Mouse (Mus musculus) liver, embryonic 16.5 days (tissue): ENCODE measurements at regions not wholly inside any gene's neighbourhood (a gene's known extent, or its start where the extent isn't known, plus 50 kb on each side); places are given as distances from the start of the nearest gene placed in this dataset.

Experiments used
- ATAC-seq: fragments of 200-750 bp; cut with Nextera tagmentation; 2 replicates; pipeline ENCODE4 v1.8.0; 2017; ENCODE audit warnings: low read depth, mild to moderate bottlenecking, moderate number of reproducible peaks, moderate library complexity
- H3K27ac ChIP-seq: fragments of 300-500 bp; sonication (generic); 2 replicates; pipeline ENCODE4 v1.5.1; 2014; ENCODE audit warnings: mild to moderate bottlenecking, low read length
- H3K27me3 ChIP-seq: fragments of 300-500 bp; sonication (generic); 2 replicates; pipeline ENCODE4 v1.6.1; 2014; ENCODE audit warnings: low read depth, low read length, mixed read lengths; ENCODE audit not compliant: control insufficient read depth, insufficient read depth
- H3K36me3 ChIP-seq: fragments of 300-500 bp; sonication (generic); 2 replicates; pipeline ENCODE4 v1.6.1; 2014; ENCODE audit warnings: mild to moderate bottlenecking; ENCODE audit not compliant: control insufficient read depth, insufficient read depth
- H3K4me1 ChIP-seq: fragments of 300-500 bp; sonication (generic); 2 replicates; pipeline ENCODE4 v1.6.1; 2014; ENCODE audit warnings: low read depth, low read length, mixed read lengths; ENCODE audit not compliant: control insufficient read depth
- H3K4me2 ChIP-seq: fragments of 300-500 bp; sonication (generic); 2 replicates; pipeline ENCODE4 v1.6.1; 2014; ENCODE audit warnings: low read depth, low read length, mixed read lengths
- H3K4me3 ChIP-seq: fragments of 300-500 bp; sonication (generic); 2 replicates; pipeline ENCODE4 v1.5.1; 2014; ENCODE audit warnings: low read depth, mild to moderate bottlenecking, low read length
- H3K9ac ChIP-seq: fragments of 300-500 bp; sonication (generic); 2 replicates; pipeline ENCODE4 v1.6.1; 2014; ENCODE audit warnings: low read depth, low read length
- H3K9me3 ChIP-seq: fragments of 300-500 bp; sonication (generic); replicated peaks from 2 replicates; pipeline ENCODE4 v1.6.1; 2016; ENCODE audit warnings: low read length; ENCODE audit not compliant: control insufficient read depth
- WGBS: fragments of 180-500 bp; shearing (Covaris S2); extraction: QIAGEN DNeasy Blood & Tissue Kit; methylation state at CpG from one replicate; pipeline ENCODE4 v1.1.7; 2014; ENCODE audit not compliant: insufficient replicate concordance; 5-methylcytosine and 5-hydroxymethylcytosine counted together

DNA sequence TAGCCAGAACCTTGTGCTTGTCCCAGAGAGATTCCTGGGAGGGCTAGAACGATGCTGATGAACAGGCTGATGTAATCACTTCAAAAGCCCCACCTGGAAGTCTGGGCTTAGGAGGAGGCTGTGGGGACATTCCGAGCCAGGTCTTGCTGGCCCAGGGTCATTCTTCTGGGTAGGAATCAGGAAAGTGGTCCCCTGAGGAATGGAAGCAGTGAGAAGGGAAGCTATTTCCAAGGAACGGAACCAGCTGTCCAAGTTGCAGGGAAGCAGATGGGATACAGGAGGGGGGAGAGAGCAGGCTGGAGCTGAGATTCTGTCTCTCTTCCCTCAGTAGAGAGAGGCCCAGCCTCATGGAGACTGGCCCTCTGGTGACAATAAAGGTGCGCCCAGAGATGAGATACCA lies 243.9 kb downstream of the Tcf7l2 start:
- WGBS: 62% methylated on average over 4 of the region's 4 CpGs
- Histone ChIP-seq H3K9ac (no peak overlapping the region), H3K4me1 (peaks cover 4% of the 10 kb centered on the region), H3K27me3 (no peaks in the 10 kb centered on the region), H3K4me2 (no peak overlapping the region), H3K4me3 (no peak overlapping the region), H3K36me3 (no peaks in the 10 kb centered on the region), H3K27ac (no peak overlapping the region), H3K9me3 (no peaks in the 10 kb centered on the region)
- ATAC-seq: no peak

GRCm38 (mm10) chr19:55991791-55992726 lies 250.4 kb downstream of the Tcf7l2 start:
- WGBS: 71% methylated on average over 21 of the region's 21 CpGs
- Histone ChIP-seq H3K4me1 (peaks cover 4% of the 10 kb centered on the region), H3K9me3 (no peaks in the 10 kb centered on the region), H3K4me3 (no peak overlapping the region), H3K27me3 (no peaks in the 10 kb centered on the region), H3K4me2 (no peak overlapping the region), H3K27ac (no peak overlapping the region), H3K36me3 (no peaks in the 10 kb centered on the region), H3K9ac (no peak overlapping the region)
- no peak for ATAC-seq

GRCm38 (mm10) chr19:55992727-55993066 lies 251.1 kb downstream of the Tcf7l2 start:
- Histone ChIP-seq H3K9ac (no peak overlapping the region), H3K4me2 (no peak overlapping the region), H3K4me1 (peaks cover 4% of the 10 kb centered on the region), H3K4me3 (no peak overlapping the region), H3K27ac (no peak overlapping the region), H3K36me3 (no peaks in the 10 kb centered on the region), H3K27me3 (no peaks in the 10 kb centered on the region), H3K9me3 (no peaks in the 10 kb centered on the region)
- no peak for ATAC-seq
- 80% methylated on average over 5 of the region's 5 CpGs for WGBS

DNA sequence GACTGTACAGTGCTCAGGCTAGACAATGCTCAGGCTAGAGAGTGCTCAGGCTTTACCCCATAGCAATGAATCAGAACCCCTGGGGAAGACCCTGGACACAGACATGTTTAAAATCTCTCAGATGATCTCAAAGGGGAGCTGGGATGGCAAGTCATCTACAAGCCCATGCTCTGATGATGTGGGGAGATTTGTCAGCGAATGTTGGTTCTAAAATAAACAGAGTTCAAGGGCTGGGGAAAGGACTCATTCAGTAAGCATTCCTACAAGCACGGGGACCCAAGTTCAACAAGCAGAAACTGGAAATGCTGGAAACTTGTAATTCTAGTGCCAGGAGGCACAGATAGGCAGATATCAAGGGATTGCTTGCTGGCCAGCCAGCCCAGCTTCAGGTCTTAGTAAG lies 254.1 kb downstream of the Tcf7l2 start:
- H3K4me1 ChIP-seq: no peaks in the 10 kb centered on the region; the same call in 1 of the 2 replicates
- no peaks in the 10 kb centered on the region for H3K9me3 ChIP-seq
- H3K4me3 ChIP-seq: no peak overlapping the region
- ATAC-seq: no peak
- no peak overlapping the region for H3K4me2 ChIP-seq
- H3K27me3 ChIP-seq: no peaks in the 10 kb centered on the region
- 52% methylated on average over 2 of the region's 2 CpGs for WGBS
- no peak overlapping the region for H3K27ac ChIP-seq
- no peaks in the 10 kb centered on the region for H3K36me3 ChIP-seq
- no peak overlapping the region for H3K9ac ChIP-seq

GRCm38 (mm10) chr19:55998454-55999180 lies 257.0 kb downstream of the Tcf7l2 start:
- Histone ChIP-seq H3K4me2 (no peak overlapping the region), H3K4me3 (no peak overlapping the region), H3K27me3 (no peaks in the 10 kb centered on the region), H3K27ac (no peak overlapping the region), H3K36me3 (no peaks in the 10 kb centered on the region), H3K9ac (no peak overlapping the region), H3K4me1 (no peaks in the 10 kb centered on the region), H3K9me3 (no peaks in the 10 kb centered on the region)
- no peak for ATAC-seq
- WGBS: 70% methylated on average over 15 of the region's 15 CpGs

- no peaks in the 10 kb centered on the region for H3K4me1 ChIP-seq
- H3K9ac ChIP-seq: no peak overlapping the region
- H3K27ac ChIP-seq: no peak overlapping the region
- ATAC-seq: no peak
- H3K9me3 ChIP-seq: no peaks in the 10 kb centered on the region
- no peak overlapping the region for H3K4me2 ChIP-seq
- no peak overlapping the region for H3K4me3 ChIP-seq
- no peaks in the 10 kb centered on the region for H3K36me3 ChIP-seq
- H3K27me3 ChIP-seq: no peaks in the 10 kb centered on the region
- 68% methylated on average over 3 of the region's 3 CpGs for WGBS
These were observed 257.8 kb downstream of the Tcf7l2 start for GRCm38 (mm10) chr19:55999409-55999808.

- Histone ChIP-seq H3K4me2 (no peak overlapping the region), H3K4me3 (no peak overlapping the region), H3K36me3 (no peaks in the 10 kb centered on the region), H3K9me3 (no peaks in the 10 kb centered on the region), H3K4me1 (no peaks in the 10 kb centered on the region), H3K9ac (no peak overlapping the region), H3K27me3 (no peaks in the 10 kb centered on the region), H3K27ac (no peak overlapping the region)
- WGBS: 64% methylated on average over 3 of the region's 3 CpGs
- no peak for ATAC-seq
These were observed 259.8 kb downstream of the Tcf7l2 start for GRCm38 (mm10) chr19:56001428-56001827.

DNA sequence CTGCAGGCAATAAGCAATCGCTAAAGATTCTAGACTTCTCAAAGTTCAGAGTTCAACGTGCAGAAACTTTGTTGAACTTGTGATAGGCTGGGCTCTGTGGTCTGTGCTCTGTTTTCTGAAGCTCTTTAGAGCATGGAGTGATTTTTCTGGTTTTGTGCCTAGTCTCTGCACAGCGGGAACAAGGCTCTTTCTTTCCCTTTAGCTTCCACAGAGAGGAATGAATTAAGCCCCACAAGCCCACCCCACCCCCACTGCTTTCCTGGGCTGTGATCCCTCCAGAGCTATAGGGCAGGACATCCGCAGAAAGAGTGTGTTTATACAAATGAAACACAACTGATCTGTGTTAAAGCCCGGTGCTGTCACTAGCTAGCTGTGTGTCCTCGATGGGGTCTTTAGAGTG lies 264.3 kb downstream of the Tcf7l2 start:
- no peak for ATAC-seq
- Histone ChIP-seq H3K36me3 (no peaks in the 10 kb centered on the region), H3K4me1 (no peaks in the 10 kb centered on the region), H3K9me3 (0 out of 2 replicates have a peak, but pooled peaks cover 2% of the 10 kb centered on the region), H3K27me3 (no peaks in the 10 kb centered on the region), H3K27ac (no peak overlapping the region), H3K4me2 (no peak overlapping the region), H3K4me3 (no peak overlapping the region), H3K9ac (no peak overlapping the region)
- 54% methylated on average over 6 of the region's 6 CpGs for WGBS

DNA sequence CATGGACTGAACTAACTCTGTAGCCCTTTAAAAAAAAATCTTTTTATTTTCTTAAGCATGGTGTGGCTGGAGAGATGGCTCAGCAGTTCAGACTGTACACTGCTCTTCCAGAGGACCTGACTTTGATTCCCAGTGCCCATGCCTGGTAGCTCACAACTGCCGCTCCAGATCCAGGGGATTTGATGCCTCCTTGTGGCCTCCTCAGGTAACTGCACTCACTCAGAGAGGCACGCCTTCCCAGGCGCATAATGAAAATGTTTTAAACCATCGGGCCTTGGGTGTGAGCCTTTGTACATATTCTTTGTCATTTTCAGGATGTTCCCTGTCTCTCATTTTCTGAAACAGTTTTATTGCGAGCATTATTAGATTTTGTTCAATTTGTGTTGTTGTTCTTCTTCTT lies 265.8 kb downstream of the Tcf7l2 start:
- Histone ChIP-seq H3K27me3 (no peaks in the 10 kb centered on the region), H3K27ac (no peak overlapping the region), H3K9ac (no peak overlapping the region), H3K4me1 (no peaks in the 10 kb centered on the region), H3K9me3 (0 out of 2 replicates have a peak, but pooled peaks cover 2% of the 10 kb centered on the region), H3K4me2 (no peak overlapping the region), H3K36me3 (no peaks in the 10 kb centered on the region), H3K4me3 (no peak overlapping the region)
- WGBS: 89% methylated on average over 5 of the region's 5 CpGs
- no peak for ATAC-seq
